Mouse (Mus musculus) gastrocnemius, postnatal 25 days (tissue): ENCODE measurements around the gene Hist1h4f. TPM values are rescaled to one million over a fixed set of nuclear protein-coding genes. Genes with fewer than 3 reads are reported as not detected.
"Not testable (repeated sequence)": the region's sequence is repeated elsewhere in the genome, so short reads cannot be mapped to it uniquely, and the experiment has no call there.

Experiments used
- DNase-seq: peaks from one replicate; pipeline ENCODE4 v3.0.0; 2022
- total RNA-seq, 2 experiments: library from RNA; stranded (reverse); gene quantifications; 1 replicate in 1 of 2; 2 replicates in 1 of 2; pipeline ENCODE4 v1.2.3; 2021

The Hist1h4f gene
- total RNA-seq, 2 experiments from 2014 or later: 15.2 to 26.3 TPM

GRCm38 (mm10) chr13:23576351-23576881 is 25.0 kb upstream of the Hist1h4f start:
- no peak for DNase-seq

GRCm38 (mm10) chr13:23575864-23576313 is 24.4 kb upstream of the Hist1h4f start:
- not testable (repeated sequence) for DNase-seq

- DNase-seq: no peak
These were observed 23.9 kb upstream of the Hist1h4f start, which contains the start of gene Hist1h3d for GRCm38 (mm10) chr13:23575271-23575851. TSS of gene Hist1h3d (plus strand) at chr13:23575763.

- DNase-seq: not testable (repeated sequence)
These were observed 23.2 kb upstream of the Hist1h4f start for GRCm38 (mm10) chr13:23574546-23575170.

- peak; percentile 80 for DNase-seq
These were observed 22.6 kb upstream of the Hist1h4f start, which contains the start of the genes Hist1h2bf and Hist1h2ad for GRCm38 (mm10) chr13:23573898-23574524. TSS of gene Hist1h2bf (minus strand) at chr13:23574196. TSS of gene Hist1h2ad (plus strand) at chr13:23574381.

GRCm38 (mm10) chr13:23573034-23573897 is 21.8 kb upstream of the Hist1h4f start:
- DNase-seq: not testable (repeated sequence)

- no peak for DNase-seq
These were observed 21.0 kb upstream of the Hist1h4f start for GRCm38 (mm10) chr13:23572218-23573033.

GRCm38 (mm10) chr13:23571504-23572217 is 20.2 kb upstream of the Hist1h4f start:
- DNase-seq: not testable (repeated sequence)

- peak; percentile 52 for DNase-seq
These were observed 19.6 kb upstream of the Hist1h4f start, which contains the start of the genes Hist1h2ae and Hist1h2bg for GRCm38 (mm10) chr13:23571022-23571503. TSS of gene Hist1h2ae (minus strand) at chr13:23571220. TSS of gene Hist1h2bg (plus strand) at chr13:23571396.

- DNase-seq: not testable (repeated sequence)
These were observed 19.0 kb upstream of the Hist1h4f start for GRCm38 (mm10) chr13:23570261-23571021.

GRCm38 (mm10) chr13:23564482-23564881 is 13.0 kb upstream of the Hist1h4f start:
- no peak for DNase-seq

- DNase-seq: no peak
These were observed 11.4 kb upstream of the Hist1h4f start for GRCm38 (mm10) chr13:23562699-23563462.

- peak; percentile 89 for DNase-seq
These were observed 10.6 kb upstream of the Hist1h4f start, which contains the start of gene Hist1h3e for GRCm38 (mm10) chr13:23561883-23562659. TSS of gene Hist1h3e (minus strand) at chr13:23562369.

- DNase-seq: not testable (repeated sequence)
These were observed 10.1 kb upstream of the Hist1h4f start for GRCm38 (mm10) chr13:23561531-23561882.

- DNase-seq: not testable (repeated sequence)
These were observed 9.3 kb upstream of the Hist1h4f start for GRCm38 (mm10) chr13:23560699-23561098.

GRCm38 (mm10) chr13:23556906-23557305 is 5.5 kb upstream of the Hist1h4f start:
- no peak for DNase-seq

- DNase-seq: peak; percentile 62
These were observed 4.5 kb upstream of the Hist1h4f start for GRCm38 (mm10) chr13:23555839-23556416.
